Mouse (Mus musculus): Measurements from ENCODE around the gene Zfp609. TPM values are rescaled to one million over a fixed set of nuclear protein-coding genes. Genes with fewer than 3 reads are reported as not detected.
"Not testable (repeated sequence)": the region's sequence is repeated elsewhere in the genome, so short reads cannot be mapped to it uniquely, and the experiment has no call there.

The Zfp609 gene
- total RNA-seq, 2 experiments from 2014 or later, result 1.1 to 4.0 TPM

DNA sequence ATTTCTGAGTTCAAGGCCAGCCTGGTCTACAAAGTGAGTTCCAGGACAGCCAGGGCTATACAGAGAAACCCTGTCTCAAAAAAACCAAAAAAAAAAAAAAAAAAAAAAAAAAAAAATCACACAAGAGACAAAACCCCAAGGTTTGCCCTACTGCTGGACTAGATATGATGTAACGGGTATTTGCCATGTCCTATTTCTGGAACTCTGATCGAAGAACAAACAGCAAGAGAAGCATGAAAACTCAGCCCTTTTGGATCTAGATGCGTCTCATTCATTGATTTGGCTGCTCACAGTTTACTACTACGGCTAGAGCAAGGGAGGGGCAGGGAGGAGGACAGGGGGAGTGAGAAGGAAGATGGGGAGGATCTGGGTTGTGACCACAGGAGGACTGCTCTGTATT is 5.4 kb downstream of the Zfp609 start:
- no peak for ATAC-seq (replicated peaks; ENCODE audit: low FRiP score, poor library complexity, severe bottlenecking)

DNA sequence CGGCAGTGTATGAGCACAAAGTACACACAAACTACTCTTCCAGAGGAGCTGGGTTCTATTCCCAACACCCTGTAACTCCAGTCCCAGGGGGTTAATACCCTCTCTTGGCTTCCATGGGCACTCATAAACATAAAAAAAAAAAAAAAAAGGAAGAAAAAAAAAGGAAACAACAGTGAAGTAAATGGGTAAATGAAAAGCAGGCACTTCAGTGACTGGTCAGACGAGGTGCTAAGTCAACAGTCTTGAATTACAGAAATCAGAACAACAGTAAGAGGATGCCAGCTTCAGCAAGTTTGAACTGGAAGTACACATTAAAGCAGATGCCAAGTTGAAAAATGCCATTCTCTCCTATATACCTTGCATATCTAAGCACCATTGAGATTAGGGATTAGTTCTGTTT is 7.1 kb downstream of the Zfp609 start:
- no peak for ATAC-seq (replicated peaks; ENCODE audit: low FRiP score, poor library complexity, severe bottlenecking)

DNA sequence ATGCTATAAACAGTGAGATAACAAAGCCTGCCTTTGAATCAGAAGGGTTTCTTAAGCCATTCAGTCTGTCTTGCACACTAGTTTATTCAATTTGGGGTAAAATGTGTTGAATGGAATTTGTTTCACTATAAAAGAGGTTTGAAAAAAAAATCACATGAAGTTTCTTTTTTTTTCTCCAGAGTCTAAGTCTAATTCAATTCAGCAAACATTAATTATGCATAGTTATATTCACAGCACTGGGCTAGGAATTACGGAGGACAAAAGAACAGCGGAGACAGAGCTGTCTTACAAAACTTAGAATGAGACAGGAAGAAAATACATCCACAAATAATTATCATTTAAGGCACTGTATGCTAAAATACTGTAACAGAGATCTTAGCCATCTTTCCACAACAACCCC is 9.0 kb downstream of the Zfp609 start:
- no peak for ATAC-seq (replicated peaks; ENCODE audit: low FRiP score, poor library complexity, severe bottlenecking)

DNA sequence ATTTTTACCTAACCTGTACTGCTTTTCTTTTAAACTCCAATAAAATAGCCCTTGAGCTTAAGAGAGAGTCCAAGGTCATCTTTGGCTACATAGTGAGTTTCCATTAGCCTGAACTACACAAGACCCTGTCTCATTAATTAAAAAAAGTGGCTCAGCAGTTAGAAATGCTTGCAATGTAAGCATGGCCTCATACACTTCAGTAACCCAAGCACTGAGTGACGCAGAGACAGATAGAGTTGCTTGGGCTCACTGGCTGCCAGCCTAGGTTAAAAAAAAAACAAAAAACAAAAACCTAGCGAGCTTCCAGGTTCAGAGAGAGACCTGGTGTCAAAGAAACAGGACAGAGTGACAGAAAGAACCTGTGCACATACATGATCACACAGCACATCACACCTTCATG is 14.5 kb downstream of the Zfp609 start:
- no peak for ATAC-seq (replicated peaks; ENCODE audit: low FRiP score, poor library complexity, severe bottlenecking)

DNA sequence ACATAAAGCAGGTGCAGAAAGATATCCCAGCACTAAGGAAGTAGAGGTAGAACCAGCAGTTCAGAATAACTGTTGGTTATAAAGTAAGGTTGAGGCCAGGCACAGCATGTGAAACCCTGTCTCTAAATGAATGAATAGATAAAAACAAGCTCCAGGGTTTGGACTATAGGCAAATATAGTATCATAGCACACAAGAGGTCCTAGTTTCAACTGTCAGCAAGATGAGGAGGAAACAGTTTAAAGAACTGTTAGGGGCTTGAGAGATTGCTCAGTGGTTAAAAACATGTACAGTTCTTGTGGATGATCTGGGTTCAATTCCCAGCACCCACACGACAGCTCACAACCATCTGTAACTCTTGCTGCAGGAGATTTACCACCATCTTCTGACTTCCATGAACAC is 15.6 kb downstream of the Zfp609 start:
- no peak for ATAC-seq (replicated peaks; ENCODE audit: low FRiP score, poor library complexity, severe bottlenecking)

DNA sequence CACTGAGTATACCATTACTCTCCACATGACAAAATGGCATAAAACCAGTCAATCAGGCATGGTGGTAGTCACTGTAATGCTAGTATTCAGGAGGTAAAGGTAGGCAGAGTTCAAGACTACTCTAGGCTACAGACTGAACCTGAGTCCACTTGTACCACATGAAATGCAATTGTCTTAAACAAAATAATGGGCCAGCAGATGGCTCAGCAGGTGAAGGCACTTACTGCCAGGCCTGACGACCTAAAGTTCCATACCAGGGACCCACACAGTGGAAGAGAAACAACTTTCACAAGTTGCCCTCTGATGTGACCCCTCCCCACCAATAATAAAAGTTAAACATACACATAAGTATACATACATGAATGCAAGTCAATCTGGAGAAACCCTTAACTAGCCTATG is 19.5 kb downstream of the Zfp609 start:
- no peak for ATAC-seq (replicated peaks; ENCODE audit: low FRiP score, poor library complexity, severe bottlenecking)

GRCm38 (mm10) chr9:65807251-65807650 is 20.1 kb downstream of the Zfp609 start:
- no peak for ATAC-seq (replicated peaks; ENCODE audit: low FRiP score, poor library complexity, severe bottlenecking)

DNA sequence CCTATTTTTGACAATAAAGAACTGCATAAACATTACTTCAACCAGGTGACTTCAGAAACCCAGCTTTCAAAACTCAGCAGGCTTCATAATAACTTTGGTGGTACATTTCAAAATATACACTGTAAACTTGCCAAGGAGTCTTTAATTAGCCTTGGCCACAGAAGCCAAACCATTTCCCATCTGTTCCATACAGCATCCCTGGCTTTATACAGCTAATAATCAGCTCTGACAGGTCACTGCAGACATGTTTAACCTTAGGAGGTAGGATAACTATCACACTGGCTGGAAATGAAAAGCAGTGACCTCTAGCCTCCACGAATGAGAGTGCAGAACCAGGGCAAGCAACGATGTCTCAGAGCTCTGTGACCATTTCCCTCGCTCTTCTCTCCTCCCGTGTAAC is 27.6 kb downstream of the Zfp609 start:
- no peak for ATAC-seq (replicated peaks; ENCODE audit: low FRiP score, poor library complexity, severe bottlenecking)

DNA sequence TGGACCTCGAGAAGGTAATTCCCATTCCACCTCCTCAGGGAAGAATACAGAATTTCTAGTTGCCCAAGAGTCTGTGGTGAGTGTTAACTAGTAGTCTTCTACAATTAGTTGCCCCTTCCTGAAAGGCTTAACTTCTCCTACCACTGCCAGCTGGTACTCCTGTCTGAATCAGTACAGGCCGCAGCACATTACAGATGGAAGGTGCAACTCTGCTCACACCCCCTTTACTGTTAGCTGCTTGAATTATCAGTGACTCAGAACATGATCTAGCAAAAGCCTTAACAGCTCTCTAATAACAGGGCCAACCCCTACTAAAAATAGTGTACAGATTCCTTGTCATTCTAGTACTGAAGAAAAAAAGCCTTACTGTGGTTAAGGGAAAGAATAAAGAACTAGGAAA is 31.7 kb downstream of the Zfp609 start:
- ATAC-seq (replicated peaks; ENCODE audit: low FRiP score, poor library complexity, severe bottlenecking), result no peak

- no peak for ATAC-seq (replicated peaks; ENCODE audit: low FRiP score, poor library complexity, severe bottlenecking)
Measured at GRCm38 (mm10) chr9:65794313-65794712, 33.1 kb downstream of the Zfp609 start.

DNA sequence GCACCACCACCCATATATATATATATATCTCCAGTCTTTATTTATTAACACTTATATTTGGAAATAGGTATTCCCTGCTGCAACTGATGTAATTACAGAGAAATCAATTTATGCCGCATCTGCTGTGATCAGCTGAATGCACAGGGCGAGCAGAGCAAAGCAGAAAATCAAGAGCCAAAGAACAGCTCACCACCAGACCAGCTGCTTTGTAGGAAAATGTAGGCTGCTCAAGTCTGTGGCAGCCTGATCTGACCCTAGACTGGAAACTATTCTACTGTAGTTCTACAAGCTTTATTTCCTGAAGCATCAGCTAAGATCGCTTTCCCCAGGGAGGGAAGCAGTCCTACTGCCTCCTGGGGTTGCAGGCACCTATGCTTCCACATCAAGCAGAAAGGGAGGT is 33.9 kb downstream of the Zfp609 start:
- ATAC-seq (replicated peaks; ENCODE audit: low FRiP score, poor library complexity, severe bottlenecking), result no peak

DNA sequence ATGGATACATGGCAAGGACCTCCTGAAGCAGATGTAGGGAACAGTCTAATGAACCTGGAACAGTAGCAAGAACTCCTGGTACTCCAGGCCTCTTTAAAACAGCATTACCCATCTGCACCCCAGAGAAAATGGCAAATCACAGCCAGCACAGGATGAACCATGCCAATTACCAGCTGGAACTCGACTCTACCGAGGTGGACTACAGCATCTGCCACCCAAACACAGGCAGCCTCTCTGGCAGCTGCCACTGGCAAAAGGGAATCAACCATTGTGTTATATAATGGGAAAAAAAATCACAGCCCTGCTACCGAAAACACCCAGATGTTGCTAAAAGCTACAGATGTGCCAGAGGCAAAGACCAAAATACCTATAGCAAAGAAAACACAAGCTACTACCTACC is 34.3 kb downstream of the Zfp609 start:
- ATAC-seq (replicated peaks; ENCODE audit: low FRiP score, poor library complexity, severe bottlenecking), result no peak

DNA sequence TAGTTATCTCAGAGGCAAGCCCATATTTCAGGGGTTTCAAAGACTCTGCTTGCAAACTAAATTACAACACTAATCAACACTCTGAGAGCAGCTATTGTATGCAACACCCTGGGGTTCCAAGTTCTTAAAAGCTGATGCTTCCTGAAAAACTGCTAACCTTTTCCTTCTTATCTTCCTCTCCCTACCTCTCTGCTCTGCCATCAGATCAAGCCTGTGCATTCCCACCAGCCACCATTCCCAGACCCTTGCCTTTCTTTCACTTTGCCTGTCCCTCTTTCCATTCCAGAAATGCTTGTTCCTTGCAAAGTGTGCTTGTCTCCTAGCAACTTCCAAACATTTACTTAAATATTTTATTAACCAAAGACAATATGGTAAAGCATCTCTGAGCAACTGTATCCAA is 35.5 kb downstream of the Zfp609 start:
- no peak for ATAC-seq (replicated peaks; ENCODE audit: low FRiP score, poor library complexity, severe bottlenecking)

DNA sequence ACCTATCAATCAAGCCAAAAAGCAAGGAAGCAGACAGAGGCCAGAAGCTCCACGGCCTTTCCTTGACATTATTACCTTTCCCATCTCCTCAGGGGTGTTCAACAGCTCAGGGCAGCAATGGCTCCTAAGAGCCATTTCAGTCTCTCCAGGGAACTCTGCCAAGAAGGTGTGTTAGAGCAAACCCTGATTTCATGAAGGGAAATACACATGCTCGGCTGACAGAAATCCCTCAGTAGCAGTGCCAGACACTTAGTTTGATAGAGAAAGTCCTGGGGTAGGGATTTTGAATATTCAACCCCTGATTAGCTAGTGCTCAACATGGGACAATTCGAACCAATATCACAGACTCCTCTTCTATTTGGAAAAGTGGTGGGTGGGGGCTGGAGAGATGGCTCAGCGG is 36.3 kb downstream of the Zfp609 start:
- ATAC-seq (replicated peaks; ENCODE audit: low FRiP score, poor library complexity, severe bottlenecking), result no peak

- ATAC-seq (replicated peaks; ENCODE audit: low FRiP score, poor library complexity, severe bottlenecking), result no peak
Measured at GRCm38 (mm10) chr9:65789788-65790187, 37.6 kb downstream of the Zfp609 start.

DNA sequence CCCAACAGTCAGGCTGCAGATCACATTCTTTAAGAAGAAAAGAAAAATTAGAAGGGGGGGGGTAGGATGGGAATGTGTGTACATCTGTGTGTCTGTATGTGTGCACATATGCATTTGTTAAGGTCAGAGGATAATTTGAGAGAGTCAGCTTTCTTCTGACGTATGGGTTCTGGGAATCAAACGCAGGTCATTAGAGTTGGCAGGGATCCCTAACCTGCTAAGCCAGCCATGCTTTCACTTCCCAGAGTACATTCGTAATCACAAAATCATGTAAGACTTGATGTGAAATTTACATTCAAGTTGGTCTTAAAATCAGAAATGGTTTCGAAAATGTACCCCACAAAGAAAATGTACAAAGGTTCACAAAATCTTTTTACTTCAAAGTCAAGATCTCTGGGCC is 38.8 kb downstream of the Zfp609 start:
- ATAC-seq (replicated peaks; ENCODE audit: low FRiP score, poor library complexity, severe bottlenecking), result no peak

- no peak for ATAC-seq (replicated peaks; ENCODE audit: low FRiP score, poor library complexity, severe bottlenecking)
Measured at GRCm38 (mm10) chr9:65787829-65788344, 39.5 kb downstream of the Zfp609 start.

DNA sequence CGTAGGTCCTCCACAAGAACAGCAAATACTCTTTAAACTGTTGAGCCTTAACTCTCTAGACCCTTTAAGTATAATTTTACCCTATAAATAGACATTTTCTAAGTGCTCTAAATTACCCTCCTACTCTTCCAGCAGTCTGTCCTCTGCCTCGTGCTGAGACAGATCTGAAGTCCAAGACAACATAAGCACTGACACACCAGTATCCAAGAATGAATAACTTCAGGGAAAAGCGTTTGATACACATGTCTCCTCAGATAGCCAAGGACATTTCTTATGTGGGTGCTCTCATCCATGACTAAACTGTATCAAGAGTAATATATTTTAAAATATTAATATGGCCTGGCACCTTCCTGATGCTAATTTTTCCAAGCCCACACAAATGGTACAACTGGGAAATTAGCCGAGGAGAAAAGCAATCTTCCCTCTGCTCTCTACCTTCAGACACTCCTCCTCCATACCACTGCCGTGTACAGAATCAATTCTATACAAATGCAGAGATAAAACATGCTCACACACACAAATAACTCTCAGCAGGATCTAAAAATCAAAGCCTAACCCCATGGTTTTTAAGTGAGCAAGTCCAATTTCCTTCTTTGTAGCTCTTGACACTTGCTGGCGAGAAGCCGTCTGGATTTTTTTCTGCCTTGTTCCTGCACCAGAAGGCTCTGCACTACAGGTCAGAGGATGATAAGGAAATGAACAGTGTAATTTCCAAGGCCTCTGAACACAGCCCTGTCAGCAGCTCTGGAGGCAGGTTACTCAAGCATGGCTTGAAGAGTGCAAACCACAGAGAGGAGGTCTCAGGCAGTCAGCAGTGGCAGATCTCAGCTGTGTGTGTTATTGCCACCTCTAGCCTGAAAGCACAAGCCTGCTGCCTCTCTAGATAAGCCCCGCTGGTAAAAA is 40.2 kb downstream of the Zfp609 start:
- ATAC-seq (replicated peaks; ENCODE audit: low FRiP score, poor library complexity, severe bottlenecking), result peak; percentile 55

- ATAC-seq (replicated peaks; ENCODE audit: low FRiP score, poor library complexity, severe bottlenecking), result no peak
Measured at GRCm38 (mm10) chr9:65785772-65786368, 41.5 kb downstream of the Zfp609 start.

DNA sequence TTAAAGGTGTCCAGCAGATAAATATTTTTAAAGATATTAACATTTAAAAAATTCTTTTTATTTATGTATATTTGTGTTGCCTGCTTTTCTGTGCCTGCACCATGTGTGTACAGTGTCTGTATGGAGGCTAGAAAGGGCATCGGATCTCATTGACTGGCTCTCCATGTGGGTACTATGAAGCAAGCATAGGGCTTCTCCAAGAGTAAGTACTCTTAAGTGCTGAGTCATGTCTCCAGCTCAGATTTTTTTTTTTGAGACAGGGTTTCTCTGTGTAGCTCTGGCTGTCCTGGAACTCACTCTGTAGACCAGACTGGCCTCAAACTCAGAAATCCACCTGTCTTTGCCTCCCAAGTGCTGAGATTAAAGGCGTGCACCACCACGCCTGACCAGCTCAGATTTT is 47.7 kb downstream of the Zfp609 start:
- not testable (repeated sequence) for ATAC-seq (replicated peaks; ENCODE audit: low FRiP score, poor library complexity, severe bottlenecking)

DNA sequence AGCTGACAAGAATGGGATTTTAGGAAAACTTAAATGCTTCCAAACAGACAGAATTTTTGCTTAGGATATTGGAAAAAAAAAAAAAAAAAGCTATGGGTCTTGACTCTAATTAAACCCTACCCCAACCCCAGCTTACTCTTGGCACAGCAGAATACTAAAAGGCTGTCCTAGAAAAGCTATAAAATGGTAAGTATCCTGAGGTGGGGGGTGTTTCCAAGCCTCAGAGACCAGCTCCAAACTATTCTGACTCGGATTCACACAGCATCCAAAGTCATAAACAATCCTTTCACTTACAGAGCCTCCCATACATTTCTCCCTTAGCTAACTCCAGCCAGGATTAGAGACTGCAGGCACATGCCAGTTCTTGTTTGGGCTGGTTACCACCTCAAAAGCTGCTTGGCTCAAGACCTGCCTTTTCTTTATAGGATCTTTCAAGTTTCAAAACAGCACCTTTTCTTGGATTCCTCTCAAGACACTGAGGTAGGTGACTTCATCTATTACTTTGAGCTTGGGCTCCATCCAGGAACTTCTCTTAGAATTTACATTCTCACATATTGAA is 50.4 kb downstream of the Zfp609 start:
- ATAC-seq (replicated peaks; ENCODE audit: low FRiP score, poor library complexity, severe bottlenecking), result no peak

Data from erythroblast, adult 5-6 weeks (primary cell).